Mouse (Mus musculus) midbrain, embryonic 14.5 days (tissue): ENCODE measurements around the gene Btn2a2. TPM values are rescaled to one million over a fixed set of nuclear protein-coding genes. Genes with fewer than 3 reads are reported as not detected.
"Not testable (repeated sequence)": the region's sequence is repeated elsewhere in the genome, so short reads cannot be mapped to it uniquely, and the experiment has no call there.

Source experiments
- ATAC-seq: fragments of 200-750 bp; cut with Nextera tagmentation; 2 replicates; pipeline ENCODE4 v1.8.0; 2017; ENCODE audit warnings: moderate number of reproducible peaks, moderate library complexity; ENCODE audit not compliant: low FRiP score, low TSS enrichment
- DNase-seq: peaks from one replicate; pipeline ENCODE4 v3.0.0-alpha.2; 2015
- H3K27ac ChIP-seq: fragments of 300-500 bp; sonication (generic); replicated peaks from 2 replicates; pipeline ENCODE4 v1.5.1; 2014; ENCODE audit warnings: mild to moderate bottlenecking, low read depth, low read length, moderate library complexity
- H3K27me3 ChIP-seq: fragments of 300-500 bp; sonication (generic); 2 replicates; pipeline ENCODE4 v1.6.1; 2014; ENCODE audit warnings: low read length, control low read depth, mixed read lengths; ENCODE audit not compliant: control insufficient read depth, insufficient read depth
- H3K36me3 ChIP-seq: fragments of 300-500 bp; sonication (generic); 2 replicates; pipeline ENCODE4 v1.6.1; 2014; ENCODE audit warnings: low read length, control low read depth; ENCODE audit not compliant: control insufficient read depth, insufficient read depth
- H3K4me1 ChIP-seq: fragments of 300-500 bp; sonication (generic); 2 replicates; pipeline ENCODE4 v1.6.1; 2014; ENCODE audit warnings: mild to moderate bottlenecking, antibody characterized with exemption, low read length, control low read depth; ENCODE audit not compliant: control insufficient read depth, insufficient read depth
- H3K4me2 ChIP-seq: fragments of 300-500 bp; sonication (generic); 2 replicates; pipeline ENCODE4 v1.6.1; 2014; ENCODE audit warnings: mild to moderate bottlenecking, low read length, moderate library complexity
- H3K4me3 ChIP-seq: fragments of 300-500 bp; sonication (generic); replicated peaks from 2 replicates; pipeline ENCODE4 v1.5.1; 2014; ENCODE audit warnings: low read depth, low read length
- H3K9ac ChIP-seq: fragments of 300-500 bp; sonication (generic); replicated peaks from 2 replicates; pipeline ENCODE4 v1.6.1; 2014; ENCODE audit warnings: mild to moderate bottlenecking, low read length, moderate library complexity
- H3K9me3 ChIP-seq: fragments of 300-500 bp; sonication (generic); 2 replicates; pipeline ENCODE4 v1.6.1; 2016; ENCODE audit warnings: low read length, control low read depth, mixed read lengths; ENCODE audit not compliant: control insufficient read depth
- WGBS: fragments of 180-500 bp; shearing (Covaris S2); extraction: QIAGEN DNeasy Blood & Tissue Kit; methylation state at CpG from one replicate; pipeline ENCODE4 v1.1.7; 2014; 5-methylcytosine and 5-hydroxymethylcytosine counted together
- polyA plus RNA-seq: library from polyadenylated mRNA; unstranded; fragments of >200 nt; fragmentation: Nextera tagmentation; extraction: Ambion mirVana; gene quantifications from 2 replicates; pipeline ENCODE4 v1.2.1, GENCODE M21; 2014

Btn2a2 gene
- polyA plus RNA-seq = not detected in 2 replicates

GRCm38 (mm10) chr13:23488400-23489322 lies at the start of gene Btn2a2:
Btn2a2 (minus strand) TSS chr13:23488857.
- DNase-seq (peak; percentile 88), ATAC-seq (peak; percentile 90)
- Histone ChIP-seq H3K27me3 (no peaks in the 10 kb centered on the region), H3K9me3 (no peaks in the 10 kb centered on the region), H3K9ac (no peak within 1 kb of the TSS), H3K4me1 (peaks cover 7% of the 10 kb centered on the region), H3K4me3 (peak within 1 kb of the TSS; percentile 25), H3K36me3 (no peaks in the 10 kb centered on the region), H3K27ac (no peak within 1 kb of the TSS), H3K4me2 (peak within 1 kb of the TSS; percentile 53)
- WGBS = 2% methylated on average over 13 of the region's 14 CpGs

- no peak overlapping the region for H3K9ac ChIP-seq
- WGBS = 80% methylated on average over 5 of the region's 5 CpGs
- no peaks in the 10 kb centered on the region for H3K9me3 ChIP-seq
- ATAC-seq (no peak), DNase-seq (no peak)
- H3K4me1 ChIP-seq = peaks cover 18% of the 10 kb centered on the region
- no peak overlapping the region for H3K27ac ChIP-seq
- H3K36me3 ChIP-seq = no peaks in the 10 kb centered on the region
- H3K4me3 ChIP-seq = no peak overlapping the region
- no peaks in the 10 kb centered on the region for H3K27me3 ChIP-seq
- no peak overlapping the region for H3K4me2 ChIP-seq
Observed at GRCm38 (mm10) chr13:23538249-23538648, 49.6 kb upstream of the Btn2a2 start.

GRCm38 (mm10) chr13:23537006-23537710 lies 48.5 kb upstream of the Btn2a2 start:
- peak overlapping the region; percentile 79 for H3K4me2 ChIP-seq
- DNase-seq (no peak), ATAC-seq (no peak)
- no peaks in the 10 kb centered on the region for H3K36me3 ChIP-seq
- H3K27ac ChIP-seq = no peak overlapping the region
- no peak overlapping the region for H3K4me3 ChIP-seq
- no peaks in the 10 kb centered on the region for H3K9me3 ChIP-seq
- H3K9ac ChIP-seq = no peak overlapping the region
- WGBS = 77% methylated on average over 3 of the region's 3 CpGs
- H3K27me3 ChIP-seq = no peaks in the 10 kb centered on the region
- H3K4me1 ChIP-seq = peaks cover 29% of the 10 kb centered on the region

GRCm38 (mm10) chr13:23536076-23536822 lies 47.6 kb upstream of the Btn2a2 start:
- Histone ChIP-seq H3K9me3 (no peaks in the 10 kb centered on the region), H3K4me2 (peak overlapping the region; percentile 79), H3K27ac (no peak overlapping the region), H3K36me3 (no peaks in the 10 kb centered on the region), H3K27me3 (no peaks in the 10 kb centered on the region), H3K9ac (no peak overlapping the region), H3K4me1 (peaks cover 33% of the 10 kb centered on the region), H3K4me3 (peak overlapping the region; percentile 45)
- DNase-seq (no peak), ATAC-seq (no peak)
- WGBS = 18% methylated on average over 7 of the region's 7 CpGs

GRCm38 (mm10) chr13:23535137-23536075 lies 46.7 kb upstream of the Btn2a2 start, which contains the start of gene Hist1h3g:
Hist1h3g (plus strand) TSS chr13:23535422.
- Histone ChIP-seq H3K4me2 (peak within 1 kb of the TSS; percentile 79), H3K4me3 (peak within 1 kb of the TSS; percentile 45), H3K4me1 (peaks cover 33% of the 10 kb centered on the region), H3K27ac (peak within 1 kb of the TSS; percentile 6; the same call in 1 of the 2 replicates), H3K9ac (peak within 1 kb of the TSS; percentile 24; the same call in 1 of the 2 replicates)
- H3K36me3 ChIP-seq, H3K9me3 ChIP-seq, H3K27me3 ChIP-seq: not testable (repeated sequence)
- ATAC-seq = peak; percentile 90
- WGBS = under 1% methylated on average over 48 of the region's 62 CpGs
- DNase-seq = peak; percentile 95

GRCm38 (mm10) chr13:23534368-23535131 lies 45.9 kb upstream of the Btn2a2 start:
- Histone ChIP-seq H3K9ac (peak overlapping the region; percentile 24; the same call in 1 of the 2 replicates), H3K4me1 (peaks cover 37% of the 10 kb centered on the region), H3K4me3 (peak overlapping the region; percentile 45), H3K27ac (peak overlapping the region; percentile 6; the same call in 1 of the 2 replicates), H3K4me2 (peak overlapping the region; percentile 79), H3K9me3 (no peaks in the 10 kb centered on the region), H3K36me3 (no peaks in the 10 kb centered on the region), H3K27me3 (no peaks in the 10 kb centered on the region)
- DNase-seq (no peak), ATAC-seq (no peak)
- WGBS = under 1% methylated on average over 15 of the region's 15 CpGs

- H3K27ac ChIP-seq = peak within 1 kb of the TSS; percentile 78
- peak within 1 kb of the TSS; percentile 63 for H3K4me3 ChIP-seq
- not testable (repeated sequence) for H3K36me3 ChIP-seq, H3K27me3 ChIP-seq, H3K9me3 ChIP-seq
- WGBS = under 1% methylated on average over 26 of the region's 53 CpGs
- peaks cover 38% of the 10 kb centered on the region for H3K4me1 ChIP-seq
- peak within 1 kb of the TSS; percentile 37; the same call in 1 of the 2 replicates for H3K9ac ChIP-seq
- ATAC-seq (peak; percentile 28; the same call in 1 of the 2 replicates), DNase-seq (peak; percentile 93)
- peak within 1 kb of the TSS; percentile 79 for H3K4me2 ChIP-seq
Observed at GRCm38 (mm10) chr13:23533560-23534367, 45.1 kb upstream of the Btn2a2 start, which contains the start of gene Hist1h2af. Hist1h2af (plus strand) TSS chr13:23533906.
